Mouse (Mus musculus): ENCODE data around the gene Rcor3. TPM values are rescaled to one million over a fixed set of nuclear protein-coding genes. Genes with fewer than 3 reads are reported as not detected.
A peak's percentile ranks its signal among the peaks of the same experiment; 100 is the strongest.

The Rcor3 gene
- polyA plus RNA-seq, 1 experiment from 2014 or later = 26.1 TPM

DNA sequence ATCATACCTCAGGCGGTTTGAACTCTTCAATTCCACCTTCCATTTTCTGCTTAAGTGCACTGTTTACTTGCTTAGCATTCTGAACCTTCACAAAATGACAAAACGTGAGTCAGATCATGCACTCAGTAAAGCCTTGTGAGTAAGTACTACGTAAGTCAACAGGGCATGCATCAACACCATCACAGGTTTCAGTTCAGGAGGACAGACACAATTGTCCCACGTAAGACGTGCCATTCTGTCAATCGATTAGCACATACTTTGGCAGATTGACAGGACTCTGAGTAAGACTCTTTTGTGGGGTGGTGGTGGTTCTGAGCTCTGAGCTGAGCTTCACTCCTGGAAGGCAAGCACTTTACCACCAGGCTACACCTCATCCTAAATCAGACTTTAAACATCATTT is 21.6 kb downstream of the Rcor3 start:
- no peak overlapping the region for H3K4me3 ChIP-seq
- peaks cover 67% of the 10 kb centered on the region for H3K36me3 ChIP-seq
- H3K27me3 ChIP-seq = no peaks in the 10 kb centered on the region
- 87% methylated on average over 6 of the region's 6 CpGs for WGBS
- H3K4me2 ChIP-seq (replicated peaks) = no peak overlapping the region
- H3K4me1 ChIP-seq = no peaks in the 10 kb centered on the region
- H3K9me3 ChIP-seq = no peaks in the 10 kb centered on the region
- no peak overlapping the region for H3K27ac ChIP-seq (replicated peaks)
- H3K9ac ChIP-seq (replicated peaks) = no peak overlapping the region
- no peak for ATAC-seq (ENCODE audit: low FRiP score, low read depth)

- ATAC-seq (ENCODE audit: low FRiP score, low read depth) = no peak
- no peaks in the 10 kb centered on the region for H3K4me1 ChIP-seq
- H3K4me2 ChIP-seq (replicated peaks) = no peak overlapping the region
- no peak overlapping the region for H3K4me3 ChIP-seq
- peaks cover 68% of the 10 kb centered on the region for H3K36me3 ChIP-seq
- no peak overlapping the region for H3K9ac ChIP-seq (replicated peaks)
- no peaks in the 10 kb centered on the region for H3K27me3 ChIP-seq
- no peaks in the 10 kb centered on the region for H3K9me3 ChIP-seq
- 97% methylated on average over 1 of the region's 1 CpGs for WGBS
- no peak overlapping the region for H3K27ac ChIP-seq (replicated peaks)
Observed at GRCm38 (mm10) chr1:192115378-192115777, 22.5 kb downstream of the Rcor3 start.

DNA sequence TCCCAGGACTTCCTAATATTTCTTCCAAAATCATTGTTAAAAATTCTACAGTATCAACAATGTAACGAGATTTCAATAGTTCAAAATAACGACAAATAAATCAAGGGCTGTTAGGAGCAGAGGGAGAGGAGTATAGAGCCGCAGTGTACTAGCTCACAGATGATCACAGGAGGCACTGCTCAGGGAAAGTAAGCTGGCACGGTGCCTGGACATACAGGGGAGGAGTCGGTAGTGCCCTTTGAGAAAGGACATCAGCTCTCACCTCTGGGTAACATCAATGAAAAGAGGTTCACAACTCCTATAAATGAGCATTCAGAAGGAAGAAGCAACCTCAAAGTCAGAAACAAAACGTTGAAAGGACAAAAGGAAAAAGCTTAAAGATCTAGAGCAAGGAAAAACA is 28.7 kb downstream of the Rcor3 start:
- Histone ChIP-seq H3K36me3 (peaks cover 35% of the 10 kb centered on the region), H3K4me1 (no peaks in the 10 kb centered on the region), H3K9me3 (no peaks in the 10 kb centered on the region), H3K27ac (replicated peaks) (no peak overlapping the region), H3K27me3 (no peaks in the 10 kb centered on the region), H3K9ac (replicated peaks) (no peak overlapping the region), H3K4me3 (no peak overlapping the region), H3K4me2 (replicated peaks) (no peak overlapping the region)
- ATAC-seq (ENCODE audit: low FRiP score, low read depth) = no peak
- 85% methylated on average over 6 of the region's 6 CpGs for WGBS

DNA sequence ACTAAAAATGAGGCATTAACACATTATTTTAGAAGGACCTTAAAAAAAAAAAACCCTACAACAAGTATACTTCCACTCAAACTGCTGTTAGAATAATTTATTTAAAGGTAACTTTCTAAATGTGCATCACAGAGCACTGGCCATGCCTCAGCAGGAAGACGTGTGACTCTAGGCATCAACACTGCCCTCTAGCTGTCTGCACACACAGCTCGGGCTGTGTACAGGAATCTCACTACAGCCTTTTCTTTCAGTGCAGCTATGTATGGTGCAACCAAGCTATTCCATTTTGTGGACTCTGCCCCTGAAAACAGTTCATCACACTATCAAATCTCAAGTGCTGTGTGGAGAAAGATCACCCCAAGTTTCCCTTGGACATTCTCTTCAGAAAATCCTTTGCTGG is 30.5 kb downstream of the Rcor3 start:
- Histone ChIP-seq H3K4me2 (replicated peaks) (no peak overlapping the region), H3K4me3 (no peak overlapping the region), H3K4me1 (no peaks in the 10 kb centered on the region), H3K9me3 (no peaks in the 10 kb centered on the region), H3K27ac (replicated peaks) (no peak overlapping the region), H3K36me3 (peaks cover 32% of the 10 kb centered on the region), H3K27me3 (no peaks in the 10 kb centered on the region), H3K9ac (replicated peaks) (no peak overlapping the region)
- 0 out of 2 replicates have a peak, but pooled peaks have one; percentile 63 for ATAC-seq (ENCODE audit: low FRiP score, low read depth)
- 19% methylated on average over 2 of the region's 2 CpGs for WGBS

- no peaks in the 10 kb centered on the region for H3K4me1 ChIP-seq
- no peaks in the 10 kb centered on the region for H3K27me3 ChIP-seq
- no peak for ATAC-seq (ENCODE audit: low FRiP score, low read depth)
- H3K4me2 ChIP-seq (replicated peaks) = no peak overlapping the region
- 89% methylated on average over 4 of the region's 4 CpGs for WGBS
- no peak overlapping the region for H3K9ac ChIP-seq (replicated peaks)
- H3K4me3 ChIP-seq = no peak overlapping the region
- no peaks in the 10 kb centered on the region for H3K9me3 ChIP-seq
- peaks cover 19% of the 10 kb centered on the region for H3K36me3 ChIP-seq
- no peak overlapping the region for H3K27ac ChIP-seq (replicated peaks)
Observed at GRCm38 (mm10) chr1:192105902-192106389, 31.9 kb downstream of the Rcor3 start.

DNA sequence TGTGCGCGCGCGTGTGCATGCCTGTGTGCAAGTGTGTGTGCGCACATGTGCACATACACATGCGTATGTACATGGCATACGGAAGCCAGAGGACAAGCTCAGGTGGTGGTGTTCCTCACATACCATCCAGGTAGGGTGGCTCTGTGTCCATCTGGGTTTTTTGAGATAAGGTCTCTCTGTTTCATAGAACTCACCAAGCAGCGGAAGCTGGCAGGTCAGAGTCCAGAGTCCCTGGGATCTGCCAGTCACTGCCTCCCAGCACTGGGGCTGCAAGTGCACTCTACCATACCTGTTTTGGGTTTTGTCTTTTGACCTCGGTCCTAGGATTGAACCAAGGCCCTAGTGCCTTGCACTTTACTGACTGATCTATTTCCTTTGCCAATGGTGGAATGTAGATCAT is 33.8 kb downstream of the Rcor3 start:
- Histone ChIP-seq H3K27me3 (no peaks in the 10 kb centered on the region), H3K27ac (replicated peaks) (no peak overlapping the region), H3K4me3 (no peak overlapping the region), H3K4me1 (no peaks in the 10 kb centered on the region), H3K9me3 (no peaks in the 10 kb centered on the region), H3K9ac (replicated peaks) (no peak overlapping the region), H3K4me2 (replicated peaks) (no peak overlapping the region), H3K36me3 (peaks cover 15% of the 10 kb centered on the region)
- ATAC-seq (ENCODE audit: low FRiP score, low read depth) = no peak
- 97% methylated on average over 9 of the region's 9 CpGs for WGBS

- Histone ChIP-seq H3K27me3 (no peaks in the 10 kb centered on the region), H3K9me3 (no peaks in the 10 kb centered on the region), H3K4me1 (no peaks in the 10 kb centered on the region), H3K4me3 (no peak overlapping the region), H3K9ac (replicated peaks) (no peak overlapping the region), H3K27ac (replicated peaks) (no peak overlapping the region), H3K4me2 (replicated peaks) (no peak overlapping the region), H3K36me3 (peaks cover 13% of the 10 kb centered on the region)
- no peak for ATAC-seq (ENCODE audit: low FRiP score, low read depth)
- WGBS = 82% methylated on average over 6 of the region's 6 CpGs
Observed at GRCm38 (mm10) chr1:192103176-192103575, 34.7 kb downstream of the Rcor3 start.

DNA sequence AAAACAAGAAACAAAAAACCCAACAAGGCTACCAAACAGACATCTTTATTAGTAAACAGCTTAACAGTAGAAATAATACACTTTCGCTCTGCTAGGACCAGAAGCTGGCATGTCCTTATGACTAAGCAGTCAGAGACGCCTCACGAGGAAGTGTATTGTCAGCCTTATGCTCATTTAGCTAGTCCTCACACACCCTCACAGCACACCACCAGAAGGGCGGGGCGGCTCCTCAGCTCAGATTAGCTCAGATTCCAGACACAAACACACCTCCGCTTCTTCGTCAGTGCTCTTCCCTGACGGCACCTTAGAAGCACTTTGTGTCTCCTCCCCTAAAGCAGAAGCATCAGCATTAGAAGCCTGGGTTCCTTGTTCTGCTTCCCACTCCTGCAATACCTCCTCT is 36.5 kb downstream of the Rcor3 start:
- H3K9me3 ChIP-seq = no peaks in the 10 kb centered on the region
- H3K4me3 ChIP-seq = no peak overlapping the region
- no peaks in the 10 kb centered on the region for H3K27me3 ChIP-seq
- H3K4me2 ChIP-seq (replicated peaks) = no peak overlapping the region
- ATAC-seq (ENCODE audit: low FRiP score, low read depth) = no peak
- no peak overlapping the region for H3K9ac ChIP-seq (replicated peaks)
- H3K36me3 ChIP-seq = peaks cover 11% of the 10 kb centered on the region
- 85% methylated on average over 8 of the region's 8 CpGs for WGBS
- H3K27ac ChIP-seq (replicated peaks) = no peak overlapping the region
- no peaks in the 10 kb centered on the region for H3K4me1 ChIP-seq

DNA sequence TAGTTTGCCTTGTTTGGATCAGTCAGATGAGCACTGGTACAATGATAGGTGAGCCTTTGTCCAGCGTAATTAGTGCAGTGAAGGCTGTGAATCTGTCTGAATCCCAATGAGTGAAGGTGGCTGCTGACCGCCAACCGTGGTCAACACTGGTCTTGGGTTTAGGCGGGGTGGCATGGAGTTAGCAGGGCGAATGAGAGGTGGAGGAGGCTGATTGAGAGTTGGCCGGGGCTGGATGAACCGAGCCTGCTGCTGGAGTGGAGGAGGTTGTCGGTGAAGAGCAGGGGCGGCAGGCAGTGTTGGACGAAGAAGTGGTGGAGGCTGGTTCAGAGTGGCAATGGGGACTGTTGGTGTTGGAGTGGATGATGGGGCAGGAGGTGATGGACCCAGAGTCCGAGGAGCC is 37.1 kb downstream of the Rcor3 start:
- Histone ChIP-seq H3K27me3 (no peaks in the 10 kb centered on the region), H3K4me3 (no peak overlapping the region), H3K4me1 (no peaks in the 10 kb centered on the region), H3K36me3 (peaks cover 11% of the 10 kb centered on the region), H3K27ac (replicated peaks) (no peak overlapping the region), H3K9me3 (no peaks in the 10 kb centered on the region), H3K4me2 (replicated peaks) (no peak overlapping the region), H3K9ac (replicated peaks) (no peak overlapping the region)
- no peak for ATAC-seq (ENCODE audit: low FRiP score, low read depth)
- whole genome bisulfite sequencing = 97% methylated on average over 11 of the region's 11 CpGs

GRCm38 (mm10) chr1:192095626-192096025 is 42.2 kb downstream of the Rcor3 start:
- peaks cover 7% of the 10 kb centered on the region; the same call in 1 of the 2 replicates for H3K4me1 ChIP-seq
- ATAC-seq (ENCODE audit: low FRiP score, low read depth) = no peak
- 94% methylated on average over 5 of the region's 5 CpGs for WGBS

DNA sequence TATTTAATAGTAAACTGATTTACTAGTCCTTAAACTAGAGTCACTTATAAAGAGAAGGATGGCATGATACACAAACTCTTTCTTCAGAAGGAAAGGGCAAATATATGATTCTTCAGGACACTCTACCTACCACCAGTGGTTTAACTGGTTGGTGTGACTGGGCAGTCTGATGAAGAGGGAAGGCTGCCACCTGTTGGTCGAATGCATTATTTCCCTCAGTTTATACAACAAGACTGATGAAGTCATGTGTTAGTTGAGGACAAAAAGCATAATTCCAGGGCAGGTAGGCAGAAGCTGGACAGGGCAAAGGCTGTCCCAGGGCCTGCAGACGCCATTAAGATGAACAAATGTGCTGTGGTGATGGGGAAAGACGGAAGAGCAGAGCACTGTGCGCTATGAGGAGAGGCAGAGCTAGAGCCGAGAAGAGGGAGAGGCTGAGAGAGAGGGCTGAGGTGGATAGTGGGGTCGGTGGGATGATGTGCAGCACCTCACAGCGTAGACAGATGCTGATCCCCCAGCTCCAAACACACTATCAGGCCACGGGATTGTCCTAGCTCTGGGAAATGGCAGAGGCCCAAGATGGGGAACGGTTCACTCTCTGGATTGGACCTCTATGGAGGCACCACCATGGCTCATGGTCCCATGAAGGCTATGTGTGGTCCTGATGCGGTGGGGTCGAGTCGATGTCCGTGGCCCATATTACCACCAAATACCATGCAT is 43.3 kb downstream of the Rcor3 start:
- H3K27ac ChIP-seq (replicated peaks) = no peak overlapping the region
- H3K9ac ChIP-seq (replicated peaks) = no peak overlapping the region
- WGBS = 60% methylated on average over 13 of the region's 13 CpGs
- H3K4me3 ChIP-seq = no peak overlapping the region
- H3K27me3 ChIP-seq = peaks cover 27% of the 10 kb centered on the region
- H3K4me1 ChIP-seq = peaks cover 7% of the 10 kb centered on the region; the same call in 1 of the 2 replicates
- H3K9me3 ChIP-seq = no peaks in the 10 kb centered on the region
- no peak overlapping the region for H3K4me2 ChIP-seq (replicated peaks)
- ATAC-seq (ENCODE audit: low FRiP score, low read depth) = no peak
- no peaks in the 10 kb centered on the region for H3K36me3 ChIP-seq

More at GRCm38 (mm10) chr1:192095626-192096025, 42.2 kb downstream of the Rcor3 start:
- Histone ChIP-seq H3K9ac (replicated peaks) (no peak overlapping the region), H3K36me3 (peaks cover 2% of the 10 kb centered on the region), H3K4me2 (replicated peaks) (no peak overlapping the region), H3K27me3 (peaks cover 17% of the 10 kb centered on the region), H3K27ac (replicated peaks) (no peak overlapping the region), H3K4me3 (no peak overlapping the region), H3K9me3 (no peaks in the 10 kb centered on the region)

GRCm38 (mm10) chr1:192092879-192093660 is 44.8 kb downstream of the Rcor3 start:
- H3K4me1 ChIP-seq = peaks cover 7% of the 10 kb centered on the region; the same call in 1 of the 2 replicates
- H3K4me3 ChIP-seq = peak overlapping the region; percentile 55
- H3K9me3 ChIP-seq = no peaks in the 10 kb centered on the region
- H3K27ac ChIP-seq (replicated peaks) = no peak overlapping the region
- no peak overlapping the region; the same call in 1 of the 2 replicates for H3K9ac ChIP-seq (replicated peaks)
- 30% methylated on average over 16 of the region's 16 CpGs for WGBS
- H3K4me2 ChIP-seq (replicated peaks) = peak overlapping the region; percentile 87
- peaks cover 34% of the 10 kb centered on the region for H3K27me3 ChIP-seq
- no peaks in the 10 kb centered on the region for H3K36me3 ChIP-seq
- ATAC-seq (ENCODE audit: low FRiP score, low read depth) = peak; percentile 81
